Mouse (Mus musculus): ENCODE measurements around the gene Acin1.

DNA sequence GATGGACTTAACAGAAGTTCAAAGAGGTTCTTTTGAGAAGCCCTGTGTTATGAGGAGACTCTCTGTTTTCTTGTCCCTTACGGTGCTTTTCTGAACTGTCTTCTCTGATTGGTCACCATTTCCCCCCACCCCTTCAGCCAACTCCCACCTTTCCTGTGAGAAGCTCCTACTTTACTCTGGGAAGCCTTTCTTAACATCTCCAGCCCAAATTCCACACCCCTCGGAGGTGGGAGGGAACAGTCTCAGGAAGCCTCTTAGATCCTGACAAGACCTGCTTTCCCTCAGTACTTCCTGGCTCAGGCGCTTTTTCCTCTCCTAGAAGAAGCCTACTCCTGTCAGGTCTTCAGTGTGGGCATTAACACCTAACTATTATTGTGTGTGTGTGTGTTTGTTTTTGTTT, 12.9 kb upstream of the Acin1 start:
- TF ChIP-seq EP300 (IDR thresholded peaks at IDR 0.05; ENCODE audit: low read depth) (no peak), CTCF (IDR thresholded peaks at IDR 0.05; ENCODE audit: low read depth) (no peak)
